Mouse (Mus musculus): Measurements from ENCODE around the gene Fgfr2.
A peak's percentile ranks its signal among the peaks of the same experiment; 100 is the strongest.

The Fgfr2 gene

GRCm38 (mm10) chr7:133039556-133040255 is 83.4 kb downstream of the Fgfr2 start:
- DNase-seq: no peak

GRCm38 (mm10) chr7:133037618-133038017 is 85.5 kb downstream of the Fgfr2 start:
- no peak for DNase-seq

GRCm38 (mm10) chr7:133037217-133037616 is 85.9 kb downstream of the Fgfr2 start:
- no peak for DNase-seq

- no peak for DNase-seq
Observed at GRCm38 (mm10) chr7:133035901-133036300, 87.2 kb downstream of the Fgfr2 start.

- peak; percentile 76 to 80 for DNase-seq
Observed at GRCm38 (mm10) chr7:133032589-133033203, 90.5 kb downstream of the Fgfr2 start.

GRCm38 (mm10) chr7:133029496-133030047 is 93.6 kb downstream of the Fgfr2 start:
- no peak for DNase-seq

- no peak for DNase-seq
Observed at GRCm38 (mm10) chr7:133029004-133029403, 94.1 kb downstream of the Fgfr2 start.

- DNase-seq: no peak
Observed at GRCm38 (mm10) chr7:133027930-133028329, 95.2 kb downstream of the Fgfr2 start.

GRCm38 (mm10) chr7:133024694-133025093 is 98.5 kb downstream of the Fgfr2 start:
- peak in 1 of 2 experiments; percentile 47 for DNase-seq

GRCm38 (mm10) chr7:133019481-133020020 is 103.6 kb downstream of the Fgfr2 start:
- DNase-seq: no peak

GRCm38 (mm10) chr7:133018961-133019360 is 104.2 kb downstream of the Fgfr2 start:
- no peak for DNase-seq

GRCm38 (mm10) chr7:133015416-133016070 is 107.6 kb downstream of the Fgfr2 start:
- DNase-seq: peak in 1 of 2 experiments; percentile 52

- peak; percentile 53 to 61 for DNase-seq
Observed at GRCm38 (mm10) chr7:133014631-133015030, 108.5 kb downstream of the Fgfr2 start.

GRCm38 (mm10) chr7:133013923-133014322 is 109.2 kb downstream of the Fgfr2 start:
- DNase-seq: no peak

- no peak for DNase-seq
Observed at GRCm38 (mm10) chr7:133012637-133013366, 110.3 kb downstream of the Fgfr2 start.

- DNase-seq: no peak
Observed at GRCm38 (mm10) chr7:133011611-133012010, 111.5 kb downstream of the Fgfr2 start.

GRCm38 (mm10) chr7:133011191-133011590 is 112.0 kb downstream of the Fgfr2 start:
- DNase-seq: peak; percentile 78 to 80

- peak; percentile 53 to 61 for DNase-seq
Observed at GRCm38 (mm10) chr7:133010477-133010876, 112.7 kb downstream of the Fgfr2 start.

- no peak for DNase-seq
Observed at GRCm38 (mm10) chr7:133009676-133010075, 113.5 kb downstream of the Fgfr2 start.

GRCm38 (mm10) chr7:133008663-133009062 is 114.5 kb downstream of the Fgfr2 start:
- no peak for DNase-seq

- peak; percentile 76 to 85 for DNase-seq
Observed at GRCm38 (mm10) chr7:133007343-133007742, 115.8 kb downstream of the Fgfr2 start.

GRCm38 (mm10) chr7:133005772-133006171 is 117.4 kb downstream of the Fgfr2 start:
- DNase-seq: no peak

- DNase-seq: peak; percentile 92 to 96
Observed at GRCm38 (mm10) chr7:133003421-133003820, 119.7 kb downstream of the Fgfr2 start.
